Mouse (Mus musculus) frontal cortex, postnatal 14 days (tissue): ENCODE data around the gene Ptgdr.
"Not testable (repeated sequence)": the region's sequence is repeated elsewhere in the genome, so short reads cannot be mapped to it uniquely, and the experiment has no call there.

Experiments
- DNase-seq, 2 experiments: peaks; one replicate each; pipeline ENCODE4 v3.0.0; 2022; ENCODE audit warnings: low spot score in 2 of 2

Ptgdr gene

DNA sequence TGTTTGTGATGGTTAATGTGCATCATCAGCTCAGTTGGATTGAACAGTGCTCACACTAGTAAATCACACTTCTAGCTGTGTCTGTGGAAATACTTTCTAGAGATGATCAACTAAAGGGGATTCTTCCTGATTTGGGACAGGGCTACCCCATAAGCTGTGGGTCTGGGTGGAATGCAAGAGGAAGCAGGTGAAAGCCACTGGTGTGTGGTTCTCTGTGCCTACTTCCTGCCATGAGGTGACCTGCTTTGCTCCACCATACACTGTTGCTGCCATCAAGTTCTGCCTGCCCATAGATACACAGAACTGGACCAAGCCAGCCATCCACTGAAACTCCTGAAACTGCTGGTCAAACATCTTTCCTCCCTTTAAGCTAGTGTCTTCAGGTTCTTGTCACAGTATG is 46.0 kb downstream of the Ptgdr start:
- not testable (repeated sequence) for DNase-seq
